Mouse (Mus musculus): ENCODE results near the gene Cyp17a1.

Cyp17a1 gene

DNA sequence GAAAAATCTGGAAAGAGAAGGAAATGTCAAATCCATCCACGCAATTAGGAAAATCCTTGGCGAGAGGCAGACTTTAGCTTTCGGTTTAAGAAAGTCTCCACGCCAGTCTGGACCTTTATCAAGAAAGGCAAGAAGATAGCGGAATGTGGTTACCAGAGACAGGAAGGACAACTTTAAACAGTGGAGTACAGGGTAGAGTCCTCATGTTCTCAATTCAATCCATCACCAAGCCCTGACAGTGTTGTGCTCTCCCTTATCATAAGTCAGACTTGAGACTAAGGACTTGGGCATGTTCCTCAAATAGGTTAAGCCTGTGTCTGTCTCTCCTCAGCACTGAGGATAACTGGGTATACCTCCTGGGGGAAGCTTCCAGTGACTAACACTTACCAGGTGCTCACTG lies 3.2 kb downstream of the Cyp17a1 start:
- DNase-seq: no peak

DNA sequence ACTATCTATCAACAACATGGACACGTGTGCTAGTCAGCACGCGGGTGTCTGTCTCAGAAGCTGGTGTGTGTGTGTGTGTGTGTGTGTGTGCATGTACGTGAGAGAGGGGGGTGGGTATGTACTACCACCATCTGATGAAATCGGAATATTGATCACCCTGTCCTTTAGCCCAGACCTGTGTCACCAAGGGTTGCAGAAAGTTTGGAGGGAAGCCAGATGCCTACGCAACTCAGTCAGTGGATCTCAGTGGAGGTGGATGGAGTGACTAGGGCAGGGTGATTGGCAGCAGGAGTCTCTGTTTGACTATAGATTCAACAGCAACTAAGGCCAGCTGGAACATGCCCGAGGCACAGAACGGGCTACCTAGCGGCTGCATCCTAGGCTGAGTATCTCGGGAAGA lies 4.7 kb downstream of the Cyp17a1 start:
- no peak for DNase-seq

DNA sequence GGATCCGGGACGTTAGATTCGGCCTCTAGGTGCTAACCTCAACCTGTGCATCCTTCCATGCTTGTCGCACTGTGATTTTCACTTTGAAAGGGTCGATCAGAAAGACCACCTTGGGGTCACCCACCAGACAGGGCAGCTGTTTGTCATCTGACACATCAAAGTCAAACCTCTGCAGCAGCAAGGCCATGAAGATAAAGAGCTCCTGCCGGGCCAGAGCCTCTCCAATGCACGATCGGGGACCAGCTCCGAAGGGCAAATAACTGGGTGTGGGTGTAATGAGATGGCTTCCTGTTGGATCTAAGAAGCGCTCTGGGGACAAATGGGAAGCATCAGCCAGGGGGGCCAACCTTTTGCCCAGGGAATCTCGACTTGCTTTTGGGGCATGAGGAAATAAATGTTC lies 5.7 kb downstream of the Cyp17a1 start:
- DNase-seq: no peak

DNA sequence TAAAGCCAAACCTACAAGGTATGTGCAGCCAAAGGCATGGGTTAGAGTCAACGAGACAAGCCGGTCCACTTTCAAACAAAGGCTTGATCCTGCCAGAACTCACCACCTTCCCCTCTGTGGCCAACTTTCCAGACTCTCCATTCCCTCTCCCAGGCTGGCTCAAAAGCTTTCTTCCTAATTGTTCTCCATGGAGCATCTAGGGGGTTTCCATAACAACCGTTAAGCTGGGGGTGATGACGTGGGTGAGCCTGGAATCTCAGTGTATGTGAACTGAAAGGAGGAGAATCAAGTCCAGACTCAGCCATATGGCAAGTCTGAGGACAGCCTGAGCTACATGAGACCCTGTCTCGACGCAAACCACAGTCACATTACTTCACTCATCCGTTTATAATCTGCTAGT lies 7.5 kb downstream of the Cyp17a1 start:
- no peak for DNase-seq

DNA sequence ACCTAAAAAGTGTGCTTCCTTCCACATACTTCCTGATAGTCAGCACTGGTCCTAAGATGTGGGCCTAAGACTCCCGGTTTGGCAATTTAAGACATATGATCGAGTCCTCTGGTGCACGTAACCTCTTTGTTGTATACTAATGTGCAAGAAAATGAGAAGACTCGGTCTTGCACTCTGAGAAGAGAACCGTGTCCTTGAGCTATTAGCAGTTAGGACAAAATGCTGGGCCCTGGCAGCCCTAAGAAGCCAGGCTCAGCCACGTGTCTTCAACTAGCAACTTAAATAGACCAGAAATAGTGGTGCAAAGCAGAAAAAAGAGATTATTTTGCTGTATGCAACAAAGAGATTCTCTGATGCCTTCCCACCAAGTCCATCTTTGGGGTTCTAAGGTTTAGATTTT lies 10.2 kb downstream of the Cyp17a1 start:
- no peak for DNase-seq

DNA sequence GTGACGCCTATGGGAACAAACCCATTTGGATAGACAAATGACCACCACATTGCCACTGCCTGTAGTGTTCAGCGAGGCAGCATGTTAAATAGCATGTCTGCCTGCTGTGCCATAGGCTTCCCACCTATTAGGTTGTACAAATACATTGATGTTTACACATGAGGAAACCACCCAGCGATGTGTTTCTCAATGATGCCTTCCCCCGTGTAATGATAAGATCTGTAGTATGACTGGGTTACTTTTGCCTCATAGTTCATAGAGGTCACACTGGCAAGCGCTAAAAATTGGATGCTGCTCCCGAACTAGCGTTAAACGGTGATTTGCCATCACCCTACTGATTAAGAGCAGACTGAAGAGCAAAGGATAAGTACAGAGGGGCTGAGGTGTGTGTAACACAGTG lies 10.8 kb downstream of the Cyp17a1 start:
- DNase-seq: no peak

DNA sequence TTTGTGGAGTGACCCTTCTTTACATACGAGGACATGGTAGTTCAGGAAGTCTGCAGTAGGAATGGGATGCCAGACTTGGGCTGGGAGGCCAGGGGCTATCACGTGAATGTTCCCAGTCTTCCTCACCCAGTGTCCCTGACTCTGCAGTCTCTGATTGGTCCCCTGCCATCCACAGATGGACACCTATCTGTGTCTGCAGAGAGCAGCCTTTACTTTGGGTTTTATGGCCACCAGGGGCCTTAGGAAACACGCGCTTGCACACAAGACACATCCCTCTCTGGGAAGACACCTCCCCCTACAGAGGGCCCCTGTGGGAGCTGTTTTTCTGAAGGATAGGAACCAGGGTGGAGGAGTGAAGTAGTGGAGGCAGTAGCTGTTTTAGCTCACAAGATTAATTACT lies 11.5 kb downstream of the Cyp17a1 start:
- DNase-seq: no peak

DNA sequence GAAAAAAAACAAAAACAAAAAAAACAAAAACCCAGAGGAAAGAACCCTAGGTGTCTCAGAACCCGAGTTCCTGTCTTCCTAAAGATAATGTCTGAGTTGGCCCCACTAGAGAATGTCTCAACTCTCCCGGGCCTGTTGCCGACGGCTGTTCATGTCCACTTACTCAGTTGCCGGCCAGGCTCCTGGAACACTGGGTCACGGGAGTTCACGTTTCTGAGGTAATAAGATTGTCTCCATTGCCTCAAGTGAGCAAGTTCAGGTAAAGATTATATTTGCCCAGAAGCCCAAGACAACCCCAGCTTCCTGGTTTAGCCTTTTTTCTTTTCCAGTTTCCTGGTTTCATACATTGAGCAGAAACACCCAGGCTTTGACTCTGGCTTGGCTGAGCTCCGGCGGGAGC lies 14.1 kb downstream of the Cyp17a1 start:
- no peak for DNase-seq

DNA sequence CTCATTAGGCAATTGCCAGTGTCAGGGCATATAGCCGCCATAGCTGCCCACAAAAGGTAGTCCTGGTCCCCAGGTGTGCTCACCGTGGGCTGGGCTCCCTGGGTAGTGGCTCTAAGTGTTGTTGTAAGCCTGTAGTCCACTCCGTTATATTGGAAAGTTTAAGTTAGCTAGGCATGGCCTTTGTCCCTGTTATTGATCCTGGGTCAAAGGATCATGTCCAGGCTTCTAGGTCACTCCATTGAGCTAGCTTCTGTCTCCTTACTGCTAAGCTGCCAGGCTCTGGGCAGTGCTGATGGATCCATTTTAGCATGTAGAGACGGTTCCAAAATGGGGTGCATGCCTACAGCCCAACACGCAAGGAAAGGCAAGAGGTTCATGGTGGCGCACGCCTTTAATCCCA lies 14.6 kb downstream of the Cyp17a1 start:
- DNase-seq: no peak

DNA sequence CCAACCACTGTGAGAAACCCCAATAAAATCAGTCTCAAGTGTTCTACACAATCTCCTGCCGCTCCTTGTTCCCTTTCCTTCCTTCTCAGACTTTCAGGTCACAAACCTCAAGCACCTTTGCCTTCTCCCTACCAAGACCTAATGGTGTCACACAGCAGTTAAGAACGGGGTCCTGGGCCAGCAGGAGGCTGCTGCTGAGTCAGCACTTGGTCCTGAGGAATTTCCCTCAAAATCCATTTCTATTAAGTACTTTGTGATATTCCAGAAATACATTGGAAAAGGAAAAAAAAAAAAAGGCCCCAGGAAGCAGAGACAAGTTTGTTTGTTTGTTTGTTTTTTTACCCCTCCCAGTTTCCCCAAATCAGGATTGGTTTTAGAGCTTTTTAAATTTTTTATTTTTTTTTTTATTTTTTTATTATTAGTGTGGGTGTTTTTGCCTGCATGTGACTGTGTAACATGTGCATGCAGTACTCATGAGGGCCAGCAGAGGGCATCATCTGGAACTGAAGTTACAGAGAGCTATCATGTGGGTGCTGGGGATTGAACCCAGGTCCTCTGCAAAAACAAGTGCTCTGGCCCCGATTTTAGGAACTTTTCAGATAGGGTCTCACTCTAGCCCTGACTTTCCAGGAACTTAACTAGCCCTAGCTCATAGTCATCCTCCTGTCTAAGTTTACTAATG lies 15.5 kb downstream of the Cyp17a1 start:
- DNase-seq: peak; percentile 71

DNA sequence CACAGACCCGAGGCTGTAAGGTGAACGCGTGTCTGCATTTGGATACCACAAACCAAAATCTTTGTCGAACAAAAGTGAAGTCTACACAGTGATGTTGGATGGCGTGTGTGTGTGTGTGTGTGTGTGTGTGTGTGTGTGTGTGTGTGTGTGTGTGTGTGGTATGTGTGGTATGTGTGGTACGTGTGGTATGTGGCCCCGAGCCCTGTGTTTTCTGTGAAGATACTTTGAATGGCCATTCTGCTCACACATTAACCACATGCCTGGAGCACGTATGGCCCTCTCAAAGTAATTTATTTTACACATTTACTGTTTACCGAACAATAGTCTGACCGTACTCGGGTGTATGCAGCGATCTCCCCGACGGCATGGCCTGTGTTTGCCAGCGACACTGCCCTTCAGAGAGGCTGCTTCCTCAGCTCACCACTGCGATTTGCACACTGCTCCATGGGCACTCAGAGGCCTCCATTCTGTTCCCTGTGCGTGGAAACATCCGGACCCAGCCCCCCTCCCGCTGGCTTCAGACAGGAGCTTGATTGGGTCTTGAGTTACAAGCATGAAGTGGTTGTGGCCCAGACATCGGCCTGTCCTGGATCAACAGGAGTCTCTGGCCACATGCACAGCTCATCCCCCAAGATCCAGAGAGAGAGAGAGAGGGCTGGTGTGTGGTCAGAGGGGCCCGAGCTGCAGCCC lies 16.7 kb downstream of the Cyp17a1 start:
- no peak for DNase-seq

DNA sequence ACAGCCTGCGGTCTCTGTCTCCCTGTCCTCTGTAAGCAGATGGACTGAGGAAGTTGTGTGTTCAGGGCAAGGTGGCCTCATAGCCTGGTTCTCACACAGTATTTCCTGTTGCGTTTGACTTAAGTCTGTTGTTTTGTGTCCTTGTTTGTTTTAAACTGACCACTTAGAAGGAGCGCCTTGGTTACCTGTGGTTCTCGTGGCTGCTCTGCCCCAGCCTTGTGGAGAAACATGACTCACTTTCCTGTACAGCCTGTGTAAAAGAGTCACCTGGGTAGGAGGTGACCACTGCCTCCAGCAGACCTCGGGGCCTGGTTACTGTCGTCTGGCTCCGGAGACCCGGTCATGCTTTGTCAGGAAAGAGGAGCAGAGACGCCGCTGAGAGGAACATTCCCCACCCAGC lies 17.3 kb downstream of the Cyp17a1 start:
- DNase-seq: no peak

DNA sequence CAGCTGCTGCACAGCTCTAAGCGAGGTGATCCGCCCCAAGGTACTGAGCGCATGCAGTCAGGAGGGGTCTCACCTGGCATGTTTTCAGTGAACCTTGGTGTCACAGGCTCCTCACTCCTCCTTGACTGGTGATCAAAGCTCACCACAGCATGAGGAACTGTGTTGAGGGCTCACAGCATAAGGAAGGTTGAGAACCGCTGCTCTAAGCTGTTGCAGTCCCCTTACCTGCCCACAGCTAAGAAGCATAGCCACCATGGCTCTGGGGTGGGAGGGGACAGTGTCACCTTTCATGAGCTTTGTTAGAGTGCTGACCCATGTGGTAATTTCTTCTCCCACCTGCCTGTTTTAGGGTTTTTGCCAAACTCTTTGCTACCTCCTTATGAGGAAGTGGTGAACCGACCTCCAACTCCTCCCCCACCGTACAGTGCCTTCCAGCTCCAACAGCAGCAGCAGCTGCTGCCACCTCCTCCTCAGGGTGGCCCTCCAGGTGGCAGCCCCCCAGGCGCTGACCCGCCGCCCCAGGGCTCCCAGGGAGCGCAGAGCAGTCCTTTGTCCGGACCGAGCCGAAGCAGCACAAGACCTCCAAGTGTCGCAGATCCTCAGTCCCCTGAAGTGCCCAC lies 19.2 kb downstream of the Cyp17a1 start:
- peak; percentile 72 for DNase-seq

DNA sequence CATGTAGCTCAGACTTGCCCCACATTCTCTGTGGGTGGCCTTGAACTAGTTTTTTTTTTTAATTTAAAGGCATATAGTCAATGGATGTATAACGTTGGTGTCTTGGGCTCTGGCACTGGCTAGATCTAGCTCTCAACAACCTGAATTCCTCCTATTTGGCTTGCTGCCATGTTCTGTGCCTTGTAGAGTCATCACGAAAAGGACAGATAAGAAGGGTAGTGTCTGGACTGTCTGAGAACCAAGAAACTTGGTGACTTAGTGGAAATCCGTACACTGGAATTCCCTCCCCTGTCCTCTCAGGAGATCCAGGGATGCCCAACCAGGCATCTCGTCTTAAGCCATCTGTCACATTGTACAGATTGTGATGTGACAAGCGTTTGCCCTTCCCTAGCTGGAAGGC lies 19.8 kb downstream of the Cyp17a1 start:
- no peak for DNase-seq

DNA sequence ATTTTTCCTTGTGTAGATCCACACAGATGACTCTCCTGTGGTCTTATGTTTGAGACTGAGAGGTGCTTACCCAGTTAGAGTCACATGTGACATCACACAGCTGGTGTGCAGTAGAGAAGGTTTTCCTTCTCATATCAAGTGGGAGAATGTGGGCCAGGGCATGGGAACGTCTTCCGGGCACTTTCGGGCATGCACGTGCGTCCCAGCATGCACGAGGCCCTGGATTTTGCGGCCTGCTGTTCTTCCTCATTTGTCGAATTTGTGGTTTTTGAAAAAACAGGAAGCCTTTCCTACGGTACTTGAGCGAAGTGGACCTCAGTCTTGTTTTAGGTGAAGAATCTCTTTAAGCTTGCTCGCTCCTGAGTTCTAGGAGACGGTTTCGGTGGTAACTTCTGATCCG lies 24.4 kb downstream of the Cyp17a1 start:
- no peak for DNase-seq

DNA sequence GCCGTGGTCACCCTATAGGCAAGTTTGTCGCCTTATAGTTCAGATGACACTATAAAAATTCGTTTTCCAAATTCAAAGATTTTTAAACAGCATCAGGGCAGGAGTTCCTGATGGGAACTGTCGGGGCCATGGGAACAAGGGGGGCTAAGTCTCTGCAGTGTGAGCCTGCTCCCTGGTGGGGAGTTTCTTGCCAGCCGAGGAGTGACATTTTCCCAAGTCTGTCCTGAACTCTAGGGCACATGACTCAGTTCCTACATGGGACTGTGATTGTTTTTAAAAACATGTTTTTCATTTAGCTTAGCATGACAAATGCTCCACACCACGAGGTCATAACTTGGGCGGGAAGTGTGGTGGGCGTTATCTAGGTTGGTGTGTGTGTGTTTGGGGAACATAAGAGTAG lies 25.1 kb downstream of the Cyp17a1 start:
- no peak for DNase-seq

DNA sequence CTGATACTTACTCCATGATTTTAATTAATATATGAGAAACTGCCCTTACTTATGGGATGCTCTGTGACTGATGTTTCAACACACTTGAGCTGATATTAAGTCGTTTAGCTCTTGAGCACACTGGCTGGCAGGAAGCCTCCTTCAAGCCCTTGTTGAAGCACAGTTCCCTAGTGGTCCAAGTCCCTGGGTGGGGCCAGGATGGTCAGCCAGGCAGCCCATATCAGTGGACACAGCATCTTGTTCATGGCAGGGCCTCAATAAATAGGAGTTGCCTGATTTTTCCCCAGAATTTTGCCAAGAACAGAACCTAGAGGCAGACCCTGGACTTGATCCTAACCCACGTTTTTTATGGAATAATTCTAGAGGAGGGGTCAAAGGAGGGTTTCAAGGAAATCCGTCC lies 25.7 kb downstream of the Cyp17a1 start:
- DNase-seq: no peak

DNA sequence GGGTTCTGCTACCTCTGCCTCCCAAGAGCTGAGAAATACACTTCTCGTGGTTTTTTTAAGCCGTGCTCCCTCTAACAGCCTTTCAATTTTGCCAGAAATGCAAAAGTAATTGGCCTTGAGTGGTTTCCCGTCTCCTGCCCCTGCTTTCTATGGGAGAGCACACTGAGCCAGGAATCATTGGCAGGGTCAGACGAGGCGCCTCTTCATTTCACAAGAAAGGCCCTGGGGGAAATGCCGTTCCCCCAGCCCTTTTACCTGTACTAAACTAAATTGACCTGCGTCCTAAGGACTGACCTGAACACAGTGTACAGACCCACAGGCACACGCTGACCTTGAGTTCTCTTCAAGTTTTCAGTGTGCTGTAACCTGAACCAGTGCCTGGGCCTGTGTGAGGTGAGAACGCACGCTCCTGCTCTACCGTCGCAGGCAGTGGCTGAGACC lies 26.9 kb downstream of the Cyp17a1 start:
- DNase-seq: no peak

DNA sequence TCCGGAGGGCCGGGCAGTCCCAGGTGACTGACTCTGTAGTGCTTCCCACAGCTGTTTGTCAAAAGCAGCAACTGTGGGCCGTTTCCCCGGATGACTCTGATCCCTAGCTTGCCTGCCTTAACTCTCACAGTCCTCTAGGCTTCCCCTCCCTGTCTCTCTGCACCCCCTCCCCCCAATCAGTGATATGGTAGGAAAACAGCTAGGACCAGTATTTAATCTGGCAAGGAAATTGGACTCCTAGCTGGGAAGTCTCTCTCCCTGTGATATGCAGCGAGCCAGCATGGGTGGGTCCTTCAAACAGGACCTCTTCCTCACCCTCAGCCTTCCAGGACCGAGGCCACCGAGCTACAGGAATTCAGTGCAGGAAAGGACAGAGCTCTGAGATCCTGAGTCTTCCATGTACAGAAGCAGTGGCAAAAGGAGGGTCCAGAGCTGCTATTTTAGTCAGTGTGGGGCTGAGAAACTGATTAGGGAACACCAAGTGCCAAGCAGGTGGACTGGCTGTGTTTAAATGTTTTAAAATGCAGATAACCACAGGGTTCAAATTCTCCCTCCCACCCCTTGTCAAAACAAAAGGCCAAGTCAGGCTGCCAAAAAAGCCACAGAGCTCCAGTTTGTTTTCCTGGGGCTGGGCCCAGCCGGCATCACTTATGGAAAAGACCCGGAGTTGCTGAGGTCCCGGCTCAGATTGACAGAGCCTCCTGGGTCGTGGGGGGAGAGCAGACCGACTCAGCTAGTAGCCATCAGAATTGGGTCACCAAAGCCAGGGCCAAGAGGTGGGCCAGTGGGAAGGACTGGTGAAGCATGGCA lies 28.0 kb downstream of the Cyp17a1 start:
- DNase-seq: no peak

DNA sequence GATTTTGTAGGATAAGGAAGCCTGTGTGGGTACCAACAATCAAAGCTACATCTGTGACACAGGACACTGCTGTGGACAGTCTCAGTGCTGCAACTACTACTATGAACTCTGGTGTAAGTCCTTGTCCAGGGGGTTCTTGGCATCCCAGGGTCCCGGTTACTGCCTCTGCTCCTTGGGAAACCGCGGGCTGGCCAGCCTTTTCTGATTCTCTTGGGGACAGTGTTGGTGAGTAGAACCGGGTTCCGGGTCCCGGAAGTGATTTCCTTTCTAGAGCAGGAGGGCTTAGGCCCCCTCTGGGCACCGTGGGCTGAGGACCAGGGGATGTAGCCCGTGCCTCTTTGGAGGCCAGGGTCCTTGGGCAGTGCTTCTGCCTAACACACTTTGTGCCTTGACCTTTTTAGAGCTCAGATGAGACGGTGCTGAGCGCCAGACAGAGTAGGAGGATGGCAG lies 28.6 kb downstream of the Cyp17a1 start:
- no peak for DNase-seq

DNA sequence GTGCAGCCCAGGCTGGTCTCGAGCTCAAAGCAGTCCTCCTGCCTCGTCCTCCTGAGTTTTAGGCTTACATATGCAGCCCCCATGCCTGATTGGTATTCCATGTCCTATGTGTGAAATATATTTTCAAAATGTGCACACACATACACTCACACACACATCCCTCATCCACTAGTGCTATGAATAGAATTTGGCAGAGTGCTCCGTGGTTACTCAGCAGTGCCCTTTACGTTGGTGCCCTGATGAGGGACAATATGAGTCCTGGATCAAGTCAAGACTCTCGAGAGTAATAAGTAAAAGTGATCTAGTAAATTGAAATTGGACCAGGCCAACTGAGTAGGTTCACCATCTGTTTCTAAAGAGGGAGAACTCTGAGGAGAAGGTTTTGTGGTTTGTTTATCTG lies 29.7 kb downstream of the Cyp17a1 start:
- no peak for DNase-seq

DNA sequence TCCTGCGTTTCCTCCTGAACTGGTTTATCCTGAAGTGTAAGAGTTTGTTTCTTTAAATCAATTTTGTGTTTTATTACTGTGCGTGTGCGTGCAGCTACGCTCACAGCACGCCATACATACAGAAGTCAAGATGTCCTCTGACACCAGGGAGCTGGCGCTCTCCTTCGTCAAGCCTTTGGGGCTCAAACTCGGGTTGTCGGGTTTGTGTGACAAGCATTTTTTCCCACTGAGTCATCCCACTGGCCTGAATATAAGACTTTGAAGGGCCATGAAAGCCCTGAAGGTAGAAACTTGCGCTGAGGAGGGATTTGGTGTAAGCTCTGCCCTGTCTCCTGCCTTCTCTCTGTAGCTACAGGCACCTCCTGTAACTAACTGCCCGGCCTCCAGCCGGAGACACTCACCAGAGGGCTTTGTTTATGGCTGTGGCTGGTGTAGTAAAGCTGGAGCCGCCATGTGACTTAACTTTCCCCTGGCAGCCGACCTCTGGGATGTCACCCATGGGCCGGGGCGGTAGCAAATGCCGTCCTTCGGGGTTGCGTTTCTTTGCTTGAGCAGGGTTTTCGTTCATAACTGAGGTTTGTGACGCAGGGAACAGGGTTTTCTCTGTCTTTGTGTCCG lies 30.7 kb downstream of the Cyp17a1 start:
- no peak for DNase-seq
